Mouse (Mus musculus) liver, postnatal 0 days (tissue): Measurements from ENCODE around the gene Tle1.

Experiments used
- CTCF ChIP-seq: sonication (generic); IDR thresholded peaks from 2 replicates; pipeline ENCODE4 v1.5.1; 2016; ENCODE audit warnings: antibody characterized with exemption, low read depth
- EP300 ChIP-seq: IDR thresholded peaks from 2 replicates; pipeline ENCODE4 v1.6.1; 2016; ENCODE audit warnings: antibody characterized with exemption, low read depth, mild to moderate bottlenecking

GRCm38 (mm10) chr4:72184476-72184875 is 16.2 kb downstream of the Tle1 start:
- TF ChIP-seq CTCF, result no peak
- TF ChIP-seq EP300, result no peak
